Mouse (Mus musculus) small intestine, adult 2 months (tissue): ENCODE data around the gene Aptx. TPM values are rescaled to one million over a fixed set of nuclear protein-coding genes. Genes with fewer than 3 reads are reported as not detected.
A peak's percentile ranks its signal among the peaks of the same experiment; 100 is the strongest.

ENCODE experiments used
- H3K27ac ChIP-seq: fragments of 200-500 bp; 2 replicates; pipeline ENCODE4 v1.5.1; 2012; ENCODE audit warnings: low read depth, low read length, control low read depth, inconsistent platforms; ENCODE audit not compliant: insufficient read depth
- H3K27me3 ChIP-seq: fragments of 200-500 bp; 2 replicates; pipeline ENCODE4 v1.6.1; 2012; ENCODE audit warnings: mild to moderate bottlenecking, moderate library complexity, low read length, inconsistent platforms; ENCODE audit not compliant: control insufficient read depth, insufficient read depth
- H3K36me3 ChIP-seq: fragments of 200-500 bp; 2 replicates; pipeline ENCODE4 v1.6.1; 2012; ENCODE audit warnings: mild to moderate bottlenecking, low read length, control low read depth, inconsistent platforms; ENCODE audit not compliant: control insufficient read depth, insufficient read depth
- H3K4me1 ChIP-seq: fragments of 200-500 bp; 2 replicates; pipeline ENCODE4 v1.6.1; 2012; ENCODE audit warnings: low read length, inconsistent platforms, mixed read lengths; ENCODE audit not compliant: control insufficient read depth, insufficient read depth, insufficient read length
- H3K4me3 ChIP-seq: fragments of 200-500 bp; 2 replicates; pipeline ENCODE4 v1.5.1; 2012; ENCODE audit warnings: low read depth, mild to moderate bottlenecking, control low read depth, inconsistent platforms, low read length, moderate library complexity
- CTCF ChIP-seq: fragments of 200-500 bp; IDR thresholded peaks from 2 replicates; pipeline ENCODE4 v1.5.1; 2012; ENCODE audit warnings: low read depth, mild to moderate bottlenecking, control low read depth, inconsistent platforms, low read length, moderate library complexity, mixed read lengths; ENCODE audit not compliant: insufficient replicate concordance, insufficient read length; ENCODE audit errors: extremely low read depth
- POLR2A ChIP-seq: fragments of 200-500 bp; IDR thresholded peaks from 2 replicates; pipeline ENCODE4 v1.6.1; 2012; ENCODE audit warnings: low read depth, mild to moderate bottlenecking, control low read depth, inconsistent platforms, low read length, moderate library complexity
- WGBS: fragments of 180-500 bp; shearing (Covaris S2); methylation state at CpG from one replicate; pipeline ENCODE4 v1.1.7; 2018; 5-methylcytosine and 5-hydroxymethylcytosine counted together
- polyA plus RNA-seq: library from polyadenylated mRNA; depleted of rRNA; stranded (reverse); fragments of >200 nt; gene quantifications from 2 replicates; pipeline ENCODE4 v1.2.3, GENCODE M21; 2012; rRNA removed

Aptx gene
- polyA plus RNA-seq: 1.4 and 2.9 TPM in 2 replicates

DNA sequence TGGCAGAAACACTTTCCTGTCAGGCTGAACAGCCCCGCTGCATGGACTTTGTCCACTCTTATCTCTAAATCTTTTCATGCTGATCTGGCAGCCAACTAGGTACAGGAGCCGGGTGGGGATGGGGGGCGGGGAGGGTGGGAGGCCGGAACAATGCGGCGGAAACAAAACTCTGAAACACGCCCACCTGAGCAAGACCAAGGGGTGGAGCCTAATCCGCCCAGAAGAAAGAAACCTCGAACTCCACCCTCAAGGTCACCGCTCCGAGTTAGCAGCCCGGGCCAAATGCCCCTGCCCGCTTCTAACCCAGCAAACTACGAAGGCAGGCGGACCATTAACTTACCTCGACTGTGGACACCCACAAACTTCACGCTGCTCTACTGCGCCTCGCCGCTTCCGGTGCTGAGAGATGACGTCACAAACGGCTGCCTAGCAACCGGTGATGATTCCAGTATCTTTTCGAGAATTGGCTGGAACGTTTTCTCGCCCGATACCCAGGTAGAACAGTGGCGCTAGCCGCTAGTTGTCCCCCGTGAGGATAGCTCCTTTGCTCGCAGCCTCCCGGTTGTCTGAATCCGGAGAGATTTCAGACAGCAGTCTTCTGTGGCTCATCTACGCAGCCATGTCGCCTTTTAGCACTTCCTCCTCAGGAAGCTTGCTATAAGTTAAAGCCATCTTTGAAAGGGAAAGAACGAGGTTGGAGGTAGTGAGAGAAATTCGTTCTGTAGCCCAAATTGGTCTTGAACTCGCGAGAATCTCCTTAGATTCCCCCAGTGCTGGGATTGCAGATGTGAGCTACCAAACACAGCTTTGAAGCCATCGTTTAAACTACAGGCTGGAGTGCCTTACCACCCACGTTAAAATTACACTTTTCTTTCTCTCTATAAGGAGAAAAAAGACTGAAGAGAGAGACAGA lies at the start of gene Aptx:
Gene Aptx, minus strand, starts transcription at position 398 of the 913 bp plus-strand sequence.
- H3K27ac ChIP-seq: peak within 1 kb of the TSS; percentile 96
- H3K27me3 ChIP-seq: no peaks in the 10 kb centered on the region
- H3K36me3 ChIP-seq: no peaks in the 10 kb centered on the region
- TF ChIP-seq CTCF (peak; percentile 10; the same call in 1 of the 2 replicates), POLR2A (peak; percentile 93)
- peaks cover 22% of the 10 kb centered on the region; the same call in 1 of the 2 replicates for H3K4me1 ChIP-seq
- under 1% methylated on average over 42 of the region's 42 CpGs for WGBS
- peak within 1 kb of the TSS; percentile 65 for H3K4me3 ChIP-seq

DNA sequence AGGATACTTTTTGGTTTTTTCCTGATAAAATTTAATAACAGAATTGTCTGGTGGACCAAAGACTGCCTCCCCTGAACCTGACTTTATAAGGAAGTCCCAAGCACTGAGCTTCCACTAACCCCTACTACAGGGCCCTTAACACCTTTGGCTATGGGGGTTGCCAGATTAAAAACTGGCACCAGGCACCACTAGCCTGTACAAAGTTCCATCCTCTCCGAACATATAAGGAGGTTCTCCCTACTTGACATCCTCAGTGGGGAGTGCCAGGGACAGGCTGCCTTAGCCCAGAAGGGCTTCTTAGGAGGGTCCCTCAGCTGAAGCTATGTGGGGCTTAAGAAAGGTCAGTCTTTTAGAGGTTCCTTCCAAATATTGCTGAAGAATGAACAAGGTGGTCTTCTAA lies 32.4 kb upstream of the Aptx start:
- Histone ChIP-seq H3K36me3 (peaks cover 65% of the 10 kb centered on the region), H3K27ac (no peak overlapping the region)
- 51% methylated on average over 1 of the region's 1 CpGs for WGBS

DNA sequence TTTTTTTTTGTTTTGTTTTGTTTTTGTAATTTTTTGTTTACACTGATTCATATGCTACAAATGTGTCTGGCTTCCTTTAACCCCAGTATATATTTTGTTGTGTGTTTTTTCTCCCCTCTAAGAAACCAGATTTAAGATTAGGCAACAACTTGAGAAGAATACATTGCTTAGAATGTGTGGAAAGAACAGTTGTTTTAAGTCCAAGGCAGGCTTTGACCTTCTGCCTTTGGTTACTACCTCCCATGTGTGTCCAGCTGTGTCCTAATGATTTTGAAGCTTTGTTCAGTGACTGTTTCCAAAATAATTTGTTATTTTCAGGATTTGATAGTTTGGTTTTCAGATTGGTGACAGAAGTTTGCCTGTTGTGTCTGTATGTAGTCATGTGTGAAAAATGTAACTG lies 28.3 kb upstream of the Aptx start:
- Histone ChIP-seq H3K36me3 (peaks cover 69% of the 10 kb centered on the region), H3K27me3 (no peaks in the 10 kb centered on the region), H3K4me3 (no peak overlapping the region), H3K27ac (no peak overlapping the region), H3K4me1 (no peaks in the 10 kb centered on the region)
- TF ChIP-seq CTCF (no peak), POLR2A (no peak)

More for the DNA sequence above, 32.4 kb upstream of the Aptx start:
- Histone ChIP-seq H3K27me3 (no peaks in the 10 kb centered on the region), H3K4me3 (no peak overlapping the region), H3K4me1 (no peaks in the 10 kb centered on the region)
- TF ChIP-seq CTCF (no peak), POLR2A (no peak)

DNA sequence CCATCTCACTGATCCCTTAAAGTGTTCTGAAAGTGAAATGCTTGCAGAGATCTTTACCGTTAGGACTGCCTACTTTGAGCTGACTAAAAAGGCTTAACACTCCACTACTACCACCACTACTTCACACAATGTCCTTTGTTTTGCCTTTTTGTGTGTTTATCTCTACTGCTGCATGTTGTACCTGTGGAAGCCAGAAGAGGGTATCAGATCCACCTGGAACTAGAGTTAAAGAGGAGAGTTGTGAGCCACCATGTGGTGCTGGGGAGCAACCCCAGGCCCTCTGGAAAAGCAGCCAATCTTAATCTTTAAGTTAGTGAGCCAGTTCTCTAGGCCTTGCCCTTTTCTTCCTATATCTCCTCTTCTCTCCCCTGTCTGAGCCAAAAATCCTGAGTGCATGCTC lies 24.3 kb upstream of the Aptx start:
- TF ChIP-seq CTCF (peak; percentile 22; the same call in 1 of the 2 replicates), POLR2A (no peak)
- Histone ChIP-seq H3K27ac (no peak overlapping the region), H3K36me3 (peaks cover 51% of the 10 kb centered on the region), H3K4me3 (no peak overlapping the region), H3K4me1 (no peaks in the 10 kb centered on the region), H3K27me3 (no peaks in the 10 kb centered on the region)
- WGBS: 80% methylated on average over 1 of the region's 1 CpGs

DNA sequence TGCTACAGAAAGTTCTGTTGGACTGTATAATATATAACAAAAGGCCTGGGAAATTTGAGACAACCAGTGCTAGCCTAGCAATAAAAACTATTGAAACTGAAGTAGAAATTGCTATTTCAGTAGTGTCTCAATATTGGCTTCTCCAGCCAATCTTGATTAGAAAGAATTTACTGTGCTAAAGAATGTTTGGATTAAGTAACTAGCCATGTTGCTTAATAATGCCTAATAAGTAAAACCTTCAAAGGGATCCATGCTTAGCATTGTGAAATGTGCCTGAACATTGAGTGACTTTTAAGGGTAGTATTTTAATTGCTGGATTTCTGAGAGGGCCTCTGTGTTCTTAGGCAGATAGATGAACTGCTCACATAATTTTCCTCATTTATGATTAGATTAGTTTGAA lies 22.6 kb upstream of the Aptx start:
- Histone ChIP-seq H3K4me3 (no peak overlapping the region), H3K36me3 (peaks cover 37% of the 10 kb centered on the region), H3K27ac (no peak overlapping the region), H3K27me3 (no peaks in the 10 kb centered on the region), H3K4me1 (peaks cover 5% of the 10 kb centered on the region; the same call in 1 of the 2 replicates)
- TF ChIP-seq POLR2A (no peak), CTCF (no peak)

DNA sequence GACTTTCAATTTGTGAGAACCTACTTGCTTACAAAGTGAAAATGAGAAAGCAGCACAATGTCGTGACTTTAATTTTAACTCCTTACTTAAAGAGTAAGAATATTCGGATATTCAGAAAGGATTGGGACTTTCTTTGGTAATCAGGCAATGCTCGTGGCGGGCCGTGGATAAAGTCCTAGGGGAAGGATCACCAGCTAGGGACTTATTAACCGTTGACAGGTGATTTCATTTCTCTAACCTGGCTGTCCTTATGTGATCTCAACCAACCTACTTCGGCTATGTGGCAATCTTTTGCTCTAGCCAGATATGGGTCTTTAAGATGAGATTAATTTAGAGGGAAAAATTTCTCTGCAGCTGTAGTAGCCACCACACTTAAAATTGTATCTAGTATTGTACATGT lies 22.1 kb upstream of the Aptx start:
- Histone ChIP-seq H3K4me3 (no peak overlapping the region), H3K36me3 (peaks cover 35% of the 10 kb centered on the region)
- 28% methylated on average over 7 of the region's 7 CpGs for WGBS

DNA sequence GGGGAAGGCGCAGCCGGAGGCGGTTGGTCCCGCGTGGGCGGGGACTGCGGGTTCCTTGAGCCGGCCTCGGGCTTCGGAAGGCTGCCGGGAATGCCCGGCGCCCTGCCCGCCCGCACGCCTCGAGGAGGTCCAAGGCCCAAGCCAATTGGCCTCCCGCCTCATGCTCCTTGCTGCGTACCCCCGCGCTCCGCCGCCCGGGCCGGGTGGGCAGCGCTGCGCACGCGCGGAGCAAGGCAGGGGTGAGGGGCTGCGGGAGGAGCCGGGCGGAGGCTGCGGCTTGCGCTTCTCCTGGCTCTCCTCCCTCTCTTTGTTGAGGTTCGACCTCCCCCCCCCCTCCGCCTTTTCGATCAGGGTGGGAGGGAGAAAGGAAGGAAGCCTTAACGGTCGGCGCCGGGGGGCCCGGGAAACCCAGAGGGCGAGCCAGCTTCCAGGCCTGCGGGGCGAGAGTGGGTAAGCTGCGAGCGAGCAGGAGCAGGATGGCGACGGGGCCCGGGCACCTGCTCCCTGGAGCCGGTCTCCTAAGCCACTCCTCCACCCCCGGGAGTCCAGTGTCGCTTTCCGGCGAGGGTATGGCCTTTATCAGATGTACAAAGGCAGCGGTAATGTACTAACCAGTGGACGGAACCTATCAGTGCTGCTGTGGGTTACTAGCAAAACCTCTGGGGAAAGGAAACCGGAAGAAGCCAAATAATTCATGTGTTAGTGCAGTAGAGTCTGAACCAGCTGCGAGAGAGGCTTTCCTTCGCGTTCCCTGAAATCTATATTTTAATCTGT lies 19.9 kb upstream of the Aptx start:
- Histone ChIP-seq H3K4me1 (peaks cover 5% of the 10 kb centered on the region; the same call in 1 of the 2 replicates), H3K4me3 (peak overlapping the region; percentile 88), H3K27me3 (no peaks in the 10 kb centered on the region), H3K27ac (peak overlapping the region; percentile 97), H3K36me3 (peaks cover 19% of the 10 kb centered on the region)
- TF ChIP-seq POLR2A (peak; percentile 60; the same call in 1 of the 2 replicates), CTCF (no peak)
- WGBS: under 1% methylated on average over 62 of the region's 62 CpGs

More for the DNA sequence above, 22.1 kb upstream of the Aptx start:
- Histone ChIP-seq H3K27ac (peak overlapping the region; percentile 45; the same call in 1 of the 2 replicates), H3K4me1 (peaks cover 5% of the 10 kb centered on the region; the same call in 1 of the 2 replicates), H3K27me3 (no peaks in the 10 kb centered on the region)
- no peak for TF ChIP-seq CTCF
